Mouse (Mus musculus): ENCODE results near the gene Galp.
A peak's percentile ranks its signal among the peaks of the same experiment; 100 is the strongest.

The Galp gene

DNA sequence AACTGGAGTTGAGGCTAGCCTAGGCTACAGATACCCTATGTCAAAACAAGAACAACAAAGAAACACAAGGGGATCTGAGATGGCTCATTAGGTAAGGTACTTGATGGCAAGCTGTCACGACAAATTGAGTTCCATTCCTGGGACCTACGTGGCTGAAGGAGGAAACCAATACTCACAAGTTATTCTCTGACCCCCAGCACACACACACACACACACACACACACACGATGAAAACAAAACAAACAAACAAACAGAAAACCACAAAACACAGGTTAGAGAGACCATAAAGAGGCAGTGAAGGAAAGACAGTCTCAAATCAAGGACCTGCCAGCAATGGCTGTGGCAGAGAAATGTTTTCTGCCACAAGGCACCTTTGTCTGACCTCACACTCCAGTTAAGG, at the start of gene Galp:
Gene Galp (plus strand): TSS at position 301 of the 400 bp plus-strand sequence.
- DNase-seq (ENCODE audit: low read depth, low spot score): no peak

DNA sequence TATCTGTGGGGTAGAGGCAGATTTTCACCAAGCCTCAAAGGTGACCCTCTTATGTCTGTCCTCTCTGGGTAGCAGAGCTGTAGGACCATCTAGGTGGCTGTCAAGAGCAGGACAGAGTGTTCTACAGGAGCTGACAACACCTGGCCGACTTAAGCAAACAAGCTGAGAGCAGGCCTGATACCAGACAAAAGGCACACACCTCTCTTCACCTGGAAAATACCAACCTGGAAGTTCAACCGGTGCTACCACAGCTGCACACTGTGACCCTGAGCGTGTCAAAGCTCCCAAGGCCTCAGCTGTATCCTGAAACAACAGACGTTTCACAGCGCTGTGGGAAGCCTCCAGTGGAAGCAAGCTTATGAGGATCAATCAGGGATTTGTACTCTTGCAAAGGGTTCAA, 49.2 kb upstream of the Galp start:
- DNase-seq (ENCODE audit: low read depth, low spot score): no peak

DNA sequence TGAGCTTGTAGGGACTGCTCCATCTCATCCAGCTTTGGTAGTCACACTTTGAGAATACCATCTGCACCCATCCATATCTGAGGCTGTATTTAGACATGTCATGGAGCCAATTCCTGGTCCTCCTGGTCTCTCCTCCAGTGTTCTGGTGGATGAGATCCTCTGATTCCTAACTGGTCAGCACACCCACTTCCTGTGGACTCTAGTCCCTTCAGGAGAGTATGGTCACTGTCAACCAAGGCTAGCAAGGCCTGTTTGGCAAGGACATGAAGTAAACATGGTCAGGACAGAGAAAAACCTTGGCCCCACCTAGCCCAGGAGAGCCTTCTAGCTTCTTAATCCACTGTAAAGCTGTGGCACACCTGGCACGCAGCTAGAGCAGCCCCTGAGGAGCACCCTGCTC, 45.6 kb upstream of the Galp start:
- no peak for DNase-seq (ENCODE audit: low read depth, low spot score)

DNA sequence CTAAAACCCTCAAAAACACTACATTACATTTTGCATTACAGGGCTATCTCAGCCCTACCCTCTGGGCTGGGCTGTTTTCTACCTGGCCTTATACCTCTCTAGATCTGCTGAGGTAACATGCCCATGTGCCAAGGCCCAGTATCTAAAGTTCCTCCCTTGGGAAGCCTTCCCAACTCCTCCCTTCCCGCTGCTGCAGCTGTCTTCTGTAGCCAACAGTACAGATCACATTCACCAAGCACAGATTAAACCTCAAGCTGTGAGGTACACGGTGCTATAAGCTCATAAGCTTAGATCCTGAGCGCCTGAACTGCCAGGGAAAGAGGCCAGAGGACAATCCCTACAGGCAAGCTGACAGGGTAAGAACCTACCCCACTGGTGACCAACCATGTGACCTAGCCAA, 44.9 kb upstream of the Galp start:
- no peak for DNase-seq (ENCODE audit: low read depth, low spot score)

DNA sequence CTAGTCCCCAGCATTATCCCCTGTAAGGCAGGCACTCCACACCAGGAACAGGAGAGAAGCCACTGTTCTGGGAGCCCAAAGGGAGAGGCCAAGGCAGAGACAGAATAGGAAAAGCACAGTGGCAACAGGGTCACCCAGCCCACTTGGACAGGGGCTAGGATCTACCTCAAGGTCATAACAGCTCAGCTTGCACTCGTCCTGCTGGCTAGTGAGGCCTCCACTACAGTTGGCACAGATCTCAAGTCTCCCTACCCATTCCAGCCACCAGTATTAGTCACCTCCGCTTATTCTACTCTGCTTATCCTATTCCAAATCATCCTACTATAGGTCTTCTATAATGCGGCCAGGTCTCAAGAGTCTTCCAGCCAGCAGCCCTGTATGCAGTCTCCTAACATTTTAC, 43.8 kb upstream of the Galp start:
- no peak for DNase-seq (ENCODE audit: low read depth, low spot score)

DNA sequence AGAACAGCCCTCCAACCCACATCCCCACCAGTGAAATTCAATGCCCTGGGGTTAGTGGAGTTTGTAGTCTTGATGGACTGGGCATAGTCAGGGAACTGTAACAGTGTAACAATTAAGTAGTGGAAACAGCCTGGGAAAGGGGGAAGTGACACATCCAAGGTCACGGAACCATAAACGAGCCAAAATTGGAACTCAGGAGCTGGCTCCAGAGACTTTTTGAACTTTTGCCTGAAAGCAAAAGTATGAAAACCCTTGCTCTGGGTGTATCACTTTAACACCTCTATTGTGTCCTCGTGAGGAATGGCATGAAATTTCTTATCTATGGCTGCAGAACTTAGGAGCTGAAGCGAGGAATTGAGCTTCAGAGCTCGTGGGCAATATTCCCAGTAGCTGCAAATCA, 42.7 kb upstream of the Galp start:
- no peak for DNase-seq (ENCODE audit: low read depth, low spot score)

DNA sequence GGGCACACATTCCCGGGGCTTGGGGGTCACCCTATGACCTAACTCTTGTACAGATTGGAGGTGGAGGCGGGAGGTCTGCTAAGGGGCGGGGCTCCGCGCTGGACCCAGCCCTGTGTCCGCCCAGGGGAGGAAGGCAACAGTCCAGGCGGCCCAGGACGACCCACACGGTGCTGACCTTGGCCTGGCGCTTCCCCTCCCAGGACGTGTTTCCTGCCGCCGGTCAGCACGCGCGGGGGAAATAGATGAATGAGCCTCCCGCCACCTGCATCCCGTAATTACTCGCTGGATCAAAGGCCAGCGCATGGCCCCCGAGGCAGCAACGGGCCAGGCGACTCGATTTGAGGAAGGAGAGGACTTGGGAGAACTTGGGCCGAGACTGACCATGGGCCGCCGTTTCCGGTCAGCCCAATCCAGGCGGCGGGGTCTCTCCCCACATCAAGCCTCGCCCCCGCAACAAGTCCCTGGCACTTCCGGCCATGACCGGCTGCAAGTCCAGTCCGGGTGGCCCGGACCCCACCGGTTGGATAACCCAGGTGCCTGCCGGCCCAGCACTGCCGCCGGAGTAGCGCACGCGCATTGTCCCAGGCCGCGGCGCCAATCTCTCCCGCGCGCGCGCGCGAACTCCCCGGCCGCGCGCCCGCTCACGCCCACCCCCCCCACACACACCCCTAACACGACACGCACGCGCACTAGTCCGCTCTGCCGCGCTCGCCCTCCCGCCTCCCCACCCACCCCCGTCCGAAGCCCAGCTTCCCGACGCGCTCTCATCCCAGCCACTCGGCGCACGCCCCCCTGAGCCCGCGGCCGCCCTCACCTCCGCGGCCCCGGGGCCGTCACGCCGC, 41.6 kb upstream of the Galp start:
- peak; percentile 80 for DNase-seq (ENCODE audit: low read depth, low spot score)

DNA sequence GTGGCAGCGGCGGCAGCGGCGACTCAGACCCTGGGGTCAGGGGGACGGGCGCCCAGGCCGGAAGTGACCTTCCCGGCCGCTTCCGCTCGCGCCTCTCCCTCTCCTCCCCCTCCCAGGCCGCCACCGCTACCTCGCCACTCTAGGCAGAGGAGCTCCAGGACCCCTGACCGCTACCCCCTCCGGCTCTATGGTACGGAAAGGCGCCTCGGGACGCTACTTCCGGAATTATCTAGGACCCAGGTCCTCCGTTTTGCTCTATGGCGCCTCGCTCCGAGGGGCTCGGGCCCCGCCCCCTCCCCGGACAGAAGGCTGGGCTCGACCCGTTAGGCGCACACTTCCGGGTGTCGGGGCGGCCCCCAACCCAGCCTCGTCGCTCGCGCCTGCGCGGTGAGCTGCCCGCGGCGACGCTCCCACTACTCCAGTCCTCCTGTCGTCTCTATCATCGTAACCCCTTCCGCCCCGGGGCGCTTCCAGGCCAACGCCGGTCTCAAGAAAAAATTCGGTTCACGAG, 40.9 kb upstream of the Galp start, which contains the start of gene Zfp787:
Gene Zfp787 (minus strand): TSS at position 97 of the 511 bp plus-strand sequence.
- DNase-seq (ENCODE audit: low read depth, low spot score): peak; percentile 98

DNA sequence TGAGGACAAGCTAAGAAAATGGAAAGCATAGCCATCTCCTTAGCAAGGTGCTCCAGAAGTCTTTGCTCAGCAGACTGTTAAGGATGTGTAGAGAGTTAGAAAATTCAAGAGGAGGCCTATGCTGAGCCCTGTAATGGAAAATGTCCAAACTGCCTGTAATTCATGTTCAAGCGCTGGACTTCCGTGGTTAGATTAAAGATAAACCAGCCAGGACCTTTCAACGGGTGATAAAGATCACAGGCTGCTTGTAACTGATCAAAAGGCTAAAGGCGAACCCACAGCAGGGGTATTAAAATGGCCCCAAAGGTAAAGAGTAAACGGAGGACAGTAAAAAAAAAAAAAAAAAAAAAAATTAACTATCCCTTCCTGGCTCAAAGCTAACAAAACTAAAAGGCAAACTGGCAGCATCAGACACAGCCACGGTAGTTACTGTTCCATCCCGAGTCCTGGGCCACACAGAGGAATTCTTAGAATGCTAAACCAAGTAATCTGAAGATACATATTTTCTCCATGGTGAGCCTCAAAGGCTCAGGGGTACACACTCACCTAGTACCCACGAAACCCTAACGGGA, 39.9 kb upstream of the Galp start:
- DNase-seq (ENCODE audit: low read depth, low spot score): no peak

DNA sequence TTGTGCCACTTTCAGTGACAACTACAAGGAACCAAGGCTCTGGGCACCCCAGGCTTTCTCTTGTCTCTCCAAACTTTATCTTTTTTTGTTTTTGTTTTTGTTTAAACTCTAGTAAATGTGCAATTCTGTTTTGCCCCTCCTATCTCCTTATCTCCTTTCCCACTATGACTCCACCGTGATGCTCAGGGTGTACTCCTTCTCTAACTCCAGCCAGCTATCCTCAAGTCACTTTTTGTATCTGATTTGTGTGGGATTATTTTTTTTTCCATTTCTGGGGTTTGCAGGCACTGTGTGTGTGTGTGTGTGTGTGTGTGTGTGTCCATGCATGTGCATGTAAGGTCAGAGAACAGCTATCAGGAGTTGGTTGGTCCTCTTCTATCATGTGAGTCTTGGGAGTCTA, 39.4 kb upstream of the Galp start:
- no peak for DNase-seq (ENCODE audit: low read depth, low spot score)

DNA sequence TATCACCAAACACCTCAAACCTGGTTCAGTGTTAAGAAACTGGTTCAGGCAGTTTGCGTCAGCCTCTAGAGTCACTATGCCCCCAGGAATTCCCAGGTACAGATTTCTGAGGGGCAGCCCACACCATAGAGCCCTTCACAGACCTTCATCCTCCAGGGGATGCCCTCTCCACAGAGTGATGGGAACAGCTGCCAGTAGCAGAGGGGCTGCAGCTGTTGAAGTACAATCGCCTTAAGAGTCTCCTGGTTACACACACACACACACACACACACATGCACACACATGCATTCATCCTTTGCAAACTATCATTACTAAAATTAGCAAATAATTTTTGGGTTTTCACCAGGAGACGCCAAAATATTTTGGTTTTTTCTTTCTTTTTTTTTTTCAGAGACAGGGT, 37.3 kb upstream of the Galp start:
- DNase-seq (ENCODE audit: low read depth, low spot score): no peak

DNA sequence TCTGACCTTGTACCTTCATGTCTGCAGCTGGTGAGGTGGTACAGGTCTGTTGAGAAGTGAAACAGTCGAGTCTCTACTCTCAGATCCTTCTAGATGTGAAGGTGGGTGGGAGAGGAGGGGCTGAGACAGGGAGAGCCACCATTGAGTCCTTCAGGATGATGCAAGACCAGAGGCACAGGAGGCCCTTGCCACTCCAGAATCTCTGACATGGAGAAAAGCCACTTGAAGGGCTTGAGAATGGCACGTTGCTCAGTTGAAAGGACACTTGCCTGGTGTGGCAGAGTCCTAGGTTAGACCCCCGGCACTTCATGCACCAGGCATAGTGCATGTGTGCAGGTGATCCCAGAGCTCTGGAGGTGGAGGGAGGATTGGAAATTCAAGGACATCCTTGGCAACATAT, 35.3 kb upstream of the Galp start:
- DNase-seq (ENCODE audit: low read depth, low spot score): no peak

DNA sequence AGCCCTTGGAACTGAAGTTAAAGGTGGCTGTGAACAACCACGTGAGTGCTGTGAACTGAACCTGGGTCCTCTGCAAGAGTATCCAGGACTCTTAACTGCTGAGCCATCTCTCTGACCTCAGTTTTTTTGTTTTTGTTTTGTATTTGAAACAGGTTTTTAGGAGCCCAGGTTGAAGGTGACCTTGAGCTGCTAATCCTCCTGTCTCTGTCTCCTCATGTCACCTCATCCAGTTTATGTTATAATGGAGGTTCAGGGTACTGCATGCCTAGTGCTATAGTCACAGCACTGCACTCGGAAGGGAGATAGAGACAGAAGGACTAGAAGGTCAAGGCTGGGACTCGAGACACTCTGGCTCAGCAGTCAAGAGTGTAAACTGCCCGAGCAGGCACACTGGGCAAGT, 34.7 kb upstream of the Galp start:
- no peak for DNase-seq (ENCODE audit: low read depth, low spot score)

DNA sequence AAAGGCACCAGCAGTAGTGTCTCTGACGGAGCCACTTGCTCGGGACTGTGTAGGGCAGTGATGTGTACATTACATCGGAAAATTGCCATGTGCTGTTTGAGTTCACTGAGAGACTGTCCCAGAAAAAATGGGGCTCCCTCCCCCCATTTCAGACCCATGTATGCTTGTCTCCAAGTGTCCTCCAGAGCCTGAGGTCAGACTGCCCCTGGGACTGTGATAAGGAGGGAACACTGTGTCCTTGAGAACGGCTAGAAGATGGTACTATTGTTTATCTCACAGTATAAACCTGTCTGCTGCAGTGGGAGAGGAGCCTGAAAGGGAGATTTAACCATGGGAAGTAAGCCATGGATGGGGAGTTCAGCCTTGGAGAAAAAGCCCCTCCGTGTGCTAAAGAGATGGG, 32.2 kb upstream of the Galp start:
- no peak for DNase-seq (ENCODE audit: low read depth, low spot score)

DNA sequence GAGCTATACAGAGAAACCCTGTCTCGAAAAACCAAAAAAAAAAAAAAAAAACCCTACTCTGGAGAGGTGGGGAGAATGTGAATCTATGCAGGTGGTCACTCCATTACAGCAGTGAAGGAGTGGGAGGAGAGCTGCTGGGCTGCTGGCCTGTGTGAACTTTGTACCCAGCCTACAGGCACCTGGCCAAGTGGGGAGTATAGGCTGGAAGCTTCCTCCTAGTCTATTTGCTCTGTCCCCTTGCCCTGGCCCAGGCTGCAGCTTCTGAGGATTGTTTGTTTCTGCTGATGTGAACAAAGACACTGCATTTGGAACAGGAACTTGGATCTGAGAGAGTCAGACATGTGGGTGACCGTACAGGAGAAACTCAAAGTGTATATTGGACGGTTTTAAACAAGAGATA, 27.5 kb upstream of the Galp start:
- no peak for DNase-seq (ENCODE audit: low read depth, low spot score)

DNA sequence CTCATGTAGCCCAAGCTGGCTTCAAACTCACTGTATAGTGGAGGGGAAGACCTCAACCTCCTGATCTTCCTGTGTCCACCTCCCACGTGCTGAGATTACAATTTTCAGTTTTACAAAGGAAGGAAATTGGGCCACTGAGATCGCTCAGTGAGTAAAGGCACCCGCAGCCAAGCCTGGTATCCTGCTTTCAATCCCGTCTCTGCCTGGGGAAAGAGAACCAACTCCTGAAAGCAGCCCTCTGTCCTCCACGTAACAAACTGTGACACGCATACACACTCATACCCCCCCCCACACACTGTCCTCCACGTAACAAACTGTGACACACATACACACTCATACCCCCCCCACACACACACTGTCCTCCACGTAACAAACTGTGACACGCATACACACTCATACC, 26.5 kb upstream of the Galp start:
- DNase-seq (ENCODE audit: low read depth, low spot score): no peak

DNA sequence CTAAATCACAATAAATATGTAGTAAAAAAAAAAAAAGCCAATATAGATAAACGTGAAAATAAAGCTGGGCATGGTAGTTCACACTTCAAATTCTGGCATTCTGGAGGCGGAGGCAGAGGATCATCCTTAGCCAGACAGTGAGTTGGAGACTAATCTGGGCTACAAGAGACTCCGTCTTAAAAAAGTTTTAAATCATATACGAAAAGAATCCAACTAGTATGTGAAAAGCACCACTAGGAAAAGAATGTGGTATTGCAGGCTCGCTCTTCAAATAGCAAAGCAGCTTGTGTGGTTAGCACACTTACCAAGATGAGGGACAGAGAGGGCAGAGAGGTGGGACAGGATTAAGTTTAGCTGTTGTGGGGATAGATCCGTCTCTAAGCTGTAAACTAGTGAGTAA, 26.0 kb upstream of the Galp start:
- no peak for DNase-seq (ENCODE audit: low read depth, low spot score)

DNA sequence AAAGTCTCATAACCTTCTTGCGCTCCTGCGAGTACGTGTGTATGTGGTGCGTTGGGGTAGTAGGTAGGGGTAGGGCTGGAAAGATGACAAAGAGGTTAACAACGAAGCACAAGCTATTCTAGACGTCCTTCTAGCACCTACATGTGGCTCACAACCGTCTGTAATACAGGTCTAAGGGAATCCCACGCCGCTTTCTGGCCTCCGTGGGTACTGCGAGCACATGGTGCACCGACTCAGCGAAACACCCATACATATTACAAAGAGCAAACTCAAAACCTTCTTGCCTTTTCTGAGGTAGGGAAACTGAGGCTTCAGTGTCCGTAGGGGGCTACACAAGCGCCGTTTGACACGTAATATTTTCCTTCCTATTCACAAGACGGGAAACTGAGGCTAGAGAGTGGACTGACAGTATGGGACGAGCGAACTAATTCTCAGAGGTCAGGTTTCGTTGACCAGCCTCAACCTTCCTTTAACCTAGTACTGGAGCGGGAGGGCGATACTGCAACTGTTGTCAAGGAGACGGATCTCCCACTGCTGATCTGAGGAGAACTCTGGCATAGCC, 25.4 kb upstream of the Galp start:
- DNase-seq (ENCODE audit: low read depth, low spot score): no peak

DNA sequence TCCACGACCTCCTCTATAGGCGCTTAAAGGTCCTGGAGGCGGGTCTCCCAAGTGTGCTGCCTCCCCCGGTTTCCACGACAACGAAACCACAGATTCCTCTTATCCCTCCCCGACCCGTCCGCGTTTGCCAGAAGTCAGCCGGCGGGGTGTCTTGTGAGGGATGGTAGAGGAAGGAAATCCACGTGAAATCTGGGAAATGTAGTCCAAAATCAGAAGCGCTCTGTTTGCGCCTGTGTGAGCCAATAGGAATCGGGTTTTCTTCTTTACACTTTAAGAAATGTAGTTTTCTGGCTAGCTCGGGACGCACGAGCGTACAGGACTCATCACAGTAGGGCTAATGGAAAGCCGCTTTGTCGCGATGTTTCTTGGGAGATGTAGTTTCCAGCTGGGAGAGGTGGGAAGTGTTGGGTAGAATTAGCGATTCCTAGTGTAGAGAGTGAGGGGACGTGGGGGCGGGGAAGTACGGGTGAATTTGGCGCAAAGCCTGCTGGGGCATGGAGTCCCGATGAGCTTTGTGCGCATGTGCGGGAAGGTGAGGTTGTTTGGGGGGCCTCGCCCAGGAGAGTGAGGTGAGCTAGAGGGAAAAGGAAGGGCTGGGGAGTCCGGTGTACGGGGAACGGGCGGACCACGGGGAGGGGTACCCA, 24.8 kb upstream of the Galp start, which contains the start of gene Zfp444:
Gene Zfp444 (plus strand): TSS at position 221 of the 644 bp plus-strand sequence.
- peak; percentile 100 for DNase-seq (ENCODE audit: low read depth, low spot score)

DNA sequence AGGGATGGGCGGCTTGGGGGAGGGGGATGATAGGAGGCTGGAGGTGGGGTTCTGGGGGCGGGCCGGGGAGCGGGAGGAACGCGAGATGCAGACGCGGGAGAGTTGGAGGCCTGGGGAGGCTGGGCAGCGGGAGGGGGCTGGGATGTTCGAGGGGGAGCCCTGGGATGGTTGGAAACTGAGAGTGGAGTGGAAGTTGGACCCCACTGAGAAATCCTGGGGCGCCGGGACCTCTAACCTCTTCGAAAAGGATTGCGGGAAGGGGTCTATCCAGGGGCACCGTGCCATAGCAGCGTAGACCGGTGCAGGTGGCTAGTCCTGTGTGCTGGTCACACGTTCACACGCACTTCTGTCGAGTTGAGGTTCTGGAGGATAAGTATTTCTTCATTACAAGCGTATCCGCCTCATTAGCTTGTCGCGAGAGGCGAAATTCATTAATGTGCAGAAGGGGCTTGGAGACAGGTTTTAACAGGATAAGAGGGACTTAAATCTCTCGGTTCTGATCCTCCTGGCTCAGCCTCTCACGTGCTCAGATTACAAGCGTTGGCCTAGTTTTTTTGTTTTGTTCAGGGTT, 24.1 kb upstream of the Galp start:
- no peak for DNase-seq (ENCODE audit: low read depth, low spot score)

DNA sequence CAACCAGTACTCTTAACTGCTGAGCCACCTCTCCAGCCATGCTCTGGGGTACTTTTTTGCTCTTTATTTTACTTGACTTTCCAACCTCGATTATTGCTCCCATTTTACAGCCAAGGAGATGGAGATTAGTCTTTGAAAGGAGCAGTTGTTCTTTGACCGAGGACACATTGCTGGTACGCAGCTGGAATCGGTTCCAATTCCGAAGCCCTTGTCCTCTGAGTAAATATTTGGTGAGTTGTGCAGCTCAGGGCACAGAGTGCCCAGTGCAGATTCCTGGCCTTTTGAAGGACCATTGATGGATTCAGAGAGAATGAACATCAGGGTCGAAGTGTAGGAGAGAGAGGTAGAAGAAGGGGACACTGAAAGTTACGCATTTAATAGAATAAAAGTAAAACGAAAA, 23.0 kb upstream of the Galp start:
- no peak for DNase-seq (ENCODE audit: low read depth, low spot score)
